Mouse (Mus musculus) neural tube, embryonic 11.5 days (tissue): ENCODE data around the gene Tmem110. TPM values are rescaled to one million over a fixed set of nuclear protein-coding genes. Genes with fewer than 3 reads are reported as not detected.

Experiments used
- ATAC-seq: fragments of 200-750 bp; cut with Nextera tagmentation; 2 replicates; pipeline ENCODE4 v1.8.0; 2017; ENCODE audit warnings: moderate number of reproducible peaks, mild to moderate bottlenecking, moderate TSS enrichment, moderate library complexity; ENCODE audit not compliant: insufficient read depth, low FRiP score, low TSS enrichment
- DNase-seq: peaks from one replicate; pipeline ENCODE4 v3.0.0-alpha.2; 2015; ENCODE audit warnings: low spot score
- H3K27ac ChIP-seq: fragments of 300-500 bp; sonication (generic); 2 replicates; pipeline ENCODE4 v1.5.1; 2014; ENCODE audit warnings: low read depth, mild to moderate bottlenecking, low read length
- H3K27me3 ChIP-seq: fragments of 300-500 bp; sonication (generic); 2 replicates; pipeline ENCODE4 v1.6.1; 2014; ENCODE audit warnings: mild to moderate bottlenecking, low read length, mixed read lengths; ENCODE audit not compliant: control insufficient read depth, insufficient read depth
- H3K36me3 ChIP-seq: fragments of 300-500 bp; sonication (generic); 2 replicates; pipeline ENCODE4 v1.6.1; 2014; ENCODE audit warnings: mild to moderate bottlenecking, low read length, moderate library complexity, mixed read lengths; ENCODE audit not compliant: control insufficient read depth, insufficient read depth
- H3K4me1 ChIP-seq: fragments of 300-500 bp; sonication (generic); 2 replicates; pipeline ENCODE4 v1.6.1; 2014; ENCODE audit warnings: low read length, mixed read lengths; ENCODE audit not compliant: control insufficient read depth, insufficient read depth
- H3K4me2 ChIP-seq: fragments of 300-500 bp; sonication (generic); 2 replicates; pipeline ENCODE4 v1.6.1; 2014; ENCODE audit warnings: low read depth, mild to moderate bottlenecking, moderate library complexity
- H3K4me3 ChIP-seq: fragments of 300-500 bp; sonication (generic); 2 replicates; pipeline ENCODE4 v1.5.1; 2014; ENCODE audit warnings: low read depth, low read length
- H3K9ac ChIP-seq: fragments of 300-500 bp; sonication (generic); 2 replicates; pipeline ENCODE4 v1.6.1; 2014; ENCODE audit warnings: mild to moderate bottlenecking, low read length
- H3K9me3 ChIP-seq: fragments of 300-500 bp; sonication (generic); 2 replicates; pipeline ENCODE4 v1.6.1; 2016; ENCODE audit warnings: low read length; ENCODE audit not compliant: control insufficient read depth
- WGBS: fragments of 180-500 bp; shearing (Covaris S2); extraction: QIAGEN DNeasy Blood & Tissue Kit; methylation state at CpG from one replicate; pipeline ENCODE4 v1.1.7; 2014; 5-methylcytosine and 5-hydroxymethylcytosine counted together
- polyA plus RNA-seq: library from polyadenylated mRNA; unstranded; fragments of >200 nt; fragmentation: Nextera tagmentation; extraction: Ambion mirVana; gene quantifications from 2 replicates; pipeline ENCODE4 v1.2.1, GENCODE M21; 2014

Gene Tmem110
- polyA plus RNA-seq, 1 experiment from 2014 or later, result 31.2 TPM

GRCm38 (mm10) chr14:30855316-30855715 lies 29.9 kb downstream of the Tmem110 start:
- WGBS, result 93% methylated on average over 3 of the region's 3 CpGs
- H3K4me2 ChIP-seq, result no peak overlapping the region
- no peaks in the 10 kb centered on the region for H3K9me3 ChIP-seq
- no peaks in the 10 kb centered on the region for H3K36me3 ChIP-seq
- no peak overlapping the region for H3K27ac ChIP-seq
- no peaks in the 10 kb centered on the region for H3K27me3 ChIP-seq
- no peak overlapping the region for H3K4me3 ChIP-seq
- DNase-seq, result no peak
- ATAC-seq, result no peak
- H3K4me1 ChIP-seq, result no peaks in the 10 kb centered on the region
- H3K9ac ChIP-seq, result no peak overlapping the region

- Histone ChIP-seq H3K4me2 (no peak overlapping the region), H3K4me3 (no peak overlapping the region), H3K36me3 (no peaks in the 10 kb centered on the region), H3K9me3 (no peaks in the 10 kb centered on the region), H3K4me1 (no peaks in the 10 kb centered on the region), H3K27ac (no peak overlapping the region), H3K27me3 (no peaks in the 10 kb centered on the region), H3K9ac (no peak overlapping the region)
- DNase-seq (no peak), ATAC-seq (no peak)
- WGBS, result 94% methylated on average over 10 of the region's 10 CpGs
These were observed 31.6 kb downstream of the Tmem110 start for GRCm38 (mm10) chr14:30856885-30857507.

GRCm38 (mm10) chr14:30857990-30858389 lies 32.6 kb downstream of the Tmem110 start:
- 75% methylated on average over 4 of the region's 4 CpGs for WGBS
- Histone ChIP-seq H3K27ac (no peak overlapping the region), H3K4me1 (no peaks in the 10 kb centered on the region), H3K9me3 (no peaks in the 10 kb centered on the region), H3K9ac (no peak overlapping the region), H3K36me3 (no peaks in the 10 kb centered on the region), H3K4me2 (no peak overlapping the region), H3K27me3 (no peaks in the 10 kb centered on the region), H3K4me3 (no peak overlapping the region)
- DNase-seq (no peak), ATAC-seq (no peak)

- Histone ChIP-seq H3K9me3 (no peaks in the 10 kb centered on the region), H3K27ac (no peak overlapping the region), H3K4me2 (no peak overlapping the region), H3K4me3 (no peak overlapping the region), H3K9ac (no peak overlapping the region), H3K36me3 (no peaks in the 10 kb centered on the region), H3K27me3 (no peaks in the 10 kb centered on the region), H3K4me1 (no peaks in the 10 kb centered on the region)
- ATAC-seq (no peak), DNase-seq (no peak)
- 83% methylated on average over 16 of the region's 16 CpGs for WGBS
These were observed 36.2 kb downstream of the Tmem110 start for GRCm38 (mm10) chr14:30861421-30862125.

- no peaks in the 10 kb centered on the region for H3K4me1 ChIP-seq
- H3K27ac ChIP-seq, result no peak overlapping the region
- DNase-seq (no peak), ATAC-seq (no peak)
- no peaks in the 10 kb centered on the region for H3K9me3 ChIP-seq
- WGBS, result 92% methylated on average over 9 of the region's 9 CpGs
- H3K36me3 ChIP-seq, result no peaks in the 10 kb centered on the region
- no peak overlapping the region for H3K4me3 ChIP-seq
- no peak overlapping the region for H3K4me2 ChIP-seq
- no peak overlapping the region; the same call in 1 of the 2 replicates for H3K9ac ChIP-seq
- no peaks in the 10 kb centered on the region for H3K27me3 ChIP-seq
These were observed 37.0 kb downstream of the Tmem110 start for GRCm38 (mm10) chr14:30862368-30862767.

GRCm38 (mm10) chr14:30865311-30865710 lies 39.9 kb downstream of the Tmem110 start:
- ATAC-seq (no peak), DNase-seq (no peak)
- Histone ChIP-seq H3K9ac (no peak overlapping the region), H3K4me1 (no peaks in the 10 kb centered on the region), H3K36me3 (no peaks in the 10 kb centered on the region), H3K27ac (no peak overlapping the region), H3K4me2 (no peak overlapping the region), H3K9me3 (no peaks in the 10 kb centered on the region), H3K4me3 (no peak overlapping the region), H3K27me3 (no peaks in the 10 kb centered on the region)
- 74% methylated on average over 3 of the region's 3 CpGs for WGBS

GRCm38 (mm10) chr14:30867042-30867441 lies 41.7 kb downstream of the Tmem110 start:
- WGBS, result 29% methylated on average over 5 of the region's 5 CpGs
- DNase-seq, result peak; percentile 74
- ATAC-seq, result no peak
- H3K27ac ChIP-seq, result no peak overlapping the region
- no peaks in the 10 kb centered on the region for H3K9me3 ChIP-seq
- no peaks in the 10 kb centered on the region for H3K36me3 ChIP-seq
- H3K9ac ChIP-seq, result no peak overlapping the region
- no peak overlapping the region for H3K4me2 ChIP-seq
- H3K4me1 ChIP-seq, result no peaks in the 10 kb centered on the region
- H3K27me3 ChIP-seq, result no peaks in the 10 kb centered on the region
- no peak overlapping the region for H3K4me3 ChIP-seq

GRCm38 (mm10) chr14:30868826-30869225 lies 43.4 kb downstream of the Tmem110 start:
- Histone ChIP-seq H3K27ac (no peak overlapping the region), H3K4me3 (no peak overlapping the region), H3K9me3 (no peaks in the 10 kb centered on the region), H3K27me3 (no peaks in the 10 kb centered on the region), H3K4me2 (no peak overlapping the region), H3K36me3 (no peaks in the 10 kb centered on the region), H3K4me1 (no peaks in the 10 kb centered on the region), H3K9ac (no peak overlapping the region)
- no peak for ATAC-seq
- DNase-seq, result no peak
- 92% methylated on average over 10 of the region's 10 CpGs for WGBS

GRCm38 (mm10) chr14:30869391-30869801 lies 44.0 kb downstream of the Tmem110 start:
- DNase-seq, result no peak
- no peak overlapping the region for H3K4me2 ChIP-seq
- no peaks in the 10 kb centered on the region for H3K9me3 ChIP-seq
- H3K36me3 ChIP-seq, result no peaks in the 10 kb centered on the region
- no peak overlapping the region for H3K27ac ChIP-seq
- no peaks in the 10 kb centered on the region for H3K4me1 ChIP-seq
- 84% methylated on average over 8 of the region's 8 CpGs for WGBS
- H3K9ac ChIP-seq, result no peak overlapping the region
- ATAC-seq, result no peak
- no peaks in the 10 kb centered on the region for H3K27me3 ChIP-seq
- no peak overlapping the region for H3K4me3 ChIP-seq
